Mouse (Mus musculus): ENCODE data around the gene Fam155a.

Gene Fam155a

GRCm38 (mm10) chr8:9288015-9288729 lies 482.8 kb downstream of the Fam155a start:
- DNase-seq (ENCODE audit: low read depth): no peak

GRCm38 (mm10) chr8:9274117-9274516 lies 496.8 kb downstream of the Fam155a start:
- no peak for DNase-seq (ENCODE audit: low read depth)

GRCm38 (mm10) chr8:9264378-9264777 lies 506.6 kb downstream of the Fam155a start:
- DNase-seq (ENCODE audit: low read depth): no peak

- no peak for DNase-seq (ENCODE audit: low read depth)
Measured at GRCm38 (mm10) chr8:9261527-9261926, 509.4 kb downstream of the Fam155a start.

GRCm38 (mm10) chr8:9255316-9255715 lies 515.6 kb downstream of the Fam155a start:
- no peak for DNase-seq (ENCODE audit: low read depth)

- no peak for DNase-seq (ENCODE audit: low read depth)
Measured at GRCm38 (mm10) chr8:9252991-9253390, 518.0 kb downstream of the Fam155a start.

GRCm38 (mm10) chr8:9248109-9248821 lies 522.7 kb downstream of the Fam155a start:
- no peak for DNase-seq (ENCODE audit: low read depth)

- DNase-seq (ENCODE audit: low read depth): no peak
Measured at GRCm38 (mm10) chr8:9245994-9246393, 525.0 kb downstream of the Fam155a start.

GRCm38 (mm10) chr8:9240996-9241395 lies 530.0 kb downstream of the Fam155a start:
- DNase-seq (ENCODE audit: low read depth): no peak

- no peak for DNase-seq (ENCODE audit: low read depth)
Measured at GRCm38 (mm10) chr8:9239741-9240140, 531.2 kb downstream of the Fam155a start.

GRCm38 (mm10) chr8:9238974-9239373 lies 532.0 kb downstream of the Fam155a start:
- no peak for DNase-seq (ENCODE audit: low read depth)

- DNase-seq (ENCODE audit: low read depth): peak; percentile 59
Measured at GRCm38 (mm10) chr8:9233326-9233919, 537.5 kb downstream of the Fam155a start.

- peak; percentile 13 for DNase-seq (ENCODE audit: low read depth)
Measured at GRCm38 (mm10) chr8:9227779-9228464, 543.0 kb downstream of the Fam155a start.

GRCm38 (mm10) chr8:9226767-9227166 lies 544.2 kb downstream of the Fam155a start:
- no peak for DNase-seq (ENCODE audit: low read depth)

GRCm38 (mm10) chr8:9211751-9212150 lies 559.2 kb downstream of the Fam155a start:
- DNase-seq (ENCODE audit: low read depth): no peak

GRCm38 (mm10) chr8:9207505-9208051 lies 563.4 kb downstream of the Fam155a start:
- DNase-seq (ENCODE audit: low read depth): no peak

GRCm38 (mm10) chr8:9204345-9205067 lies 566.5 kb downstream of the Fam155a start:
- DNase-seq (ENCODE audit: low read depth): no peak

GRCm38 (mm10) chr8:9200099-9200498 lies 570.9 kb downstream of the Fam155a start:
- no peak for DNase-seq (ENCODE audit: low read depth)

GRCm38 (mm10) chr8:9191682-9192081 lies 579.3 kb downstream of the Fam155a start:
- DNase-seq (ENCODE audit: low read depth): no peak

- no peak for DNase-seq (ENCODE audit: low read depth)
Measured at GRCm38 (mm10) chr8:9188616-9189015, 582.3 kb downstream of the Fam155a start.

GRCm38 (mm10) chr8:9185200-9185599 lies 585.8 kb downstream of the Fam155a start:
- no peak for DNase-seq (ENCODE audit: low read depth)

GRCm38 (mm10) chr8:9182461-9182860 lies 588.5 kb downstream of the Fam155a start:
- DNase-seq (ENCODE audit: low read depth): no peak

Data from c-Kit-positive CD71-negative TER-119-negative erythroid progenitor cells, embryonic 14.5 days (primary cell).